Mouse (Mus musculus): ENCODE measurements around the gene Aig1. TPM values are rescaled to one million over a fixed set of nuclear protein-coding genes. Genes with fewer than 3 reads are reported as not detected.

Gene Aig1
- polyA plus RNA-seq, 1 experiment from 2014 or later, result 14.0 TPM

- Histone ChIP-seq H3K27me3 (no peaks in the 10 kb centered on the region), H3K4me2 (no peak overlapping the region), H3K36me3 (no peaks in the 10 kb centered on the region), H3K4me1 (replicated peaks) (no peaks in the 10 kb centered on the region), H3K4me3 (replicated peaks) (no peak overlapping the region), H3K27ac (no peak overlapping the region), H3K9ac (replicated peaks) (no peak overlapping the region), H3K9me3 (no peaks in the 10 kb centered on the region)
- 91% methylated on average over 7 of the region's 7 CpGs for WGBS
- no peak for ATAC-seq (ENCODE audit: insufficient number of reproducible peaks, insufficient read depth, low FRiP score, low TSS enrichment, low read depth)
Measured at GRCm38 (mm10) chr10:13674304-13675032, 194.3 kb downstream of the Aig1 start.

GRCm38 (mm10) chr10:13667166-13667696 is 201.5 kb downstream of the Aig1 start:
- no peak overlapping the region for H3K4me2 ChIP-seq
- no peak overlapping the region for H3K4me3 ChIP-seq (replicated peaks)
- H3K27me3 ChIP-seq, result no peaks in the 10 kb centered on the region
- ATAC-seq (ENCODE audit: insufficient number of reproducible peaks, insufficient read depth, low FRiP score, low TSS enrichment, low read depth), result no peak
- H3K9me3 ChIP-seq, result no peaks in the 10 kb centered on the region
- peaks cover 8% of the 10 kb centered on the region; the same call in 1 of the 2 replicates for H3K4me1 ChIP-seq (replicated peaks)
- no peak overlapping the region for H3K9ac ChIP-seq (replicated peaks)
- WGBS, result 32% methylated on average over 10 of the region's 10 CpGs
- no peaks in the 10 kb centered on the region for H3K36me3 ChIP-seq
- H3K27ac ChIP-seq, result no peak overlapping the region

GRCm38 (mm10) chr10:13663476-13663875 is 205.3 kb downstream of the Aig1 start:
- Histone ChIP-seq H3K9me3 (no peaks in the 10 kb centered on the region), H3K4me3 (replicated peaks) (no peak overlapping the region), H3K4me1 (replicated peaks) (peaks cover 8% of the 10 kb centered on the region; the same call in 1 of the 2 replicates), H3K9ac (replicated peaks) (no peak overlapping the region), H3K36me3 (no peaks in the 10 kb centered on the region), H3K4me2 (no peak overlapping the region), H3K27ac (no peak overlapping the region), H3K27me3 (no peaks in the 10 kb centered on the region)
- no peak for ATAC-seq (ENCODE audit: insufficient number of reproducible peaks, insufficient read depth, low FRiP score, low TSS enrichment, low read depth)

GRCm38 (mm10) chr10:13659778-13660177 is 209.0 kb downstream of the Aig1 start:
- 45% methylated on average over 2 of the region's 2 CpGs for WGBS
- Histone ChIP-seq H3K4me1 (replicated peaks) (no peaks in the 10 kb centered on the region), H3K9ac (replicated peaks) (no peak overlapping the region), H3K27me3 (no peaks in the 10 kb centered on the region), H3K36me3 (no peaks in the 10 kb centered on the region), H3K4me3 (replicated peaks) (no peak overlapping the region), H3K4me2 (no peak overlapping the region), H3K9me3 (no peaks in the 10 kb centered on the region), H3K27ac (no peak overlapping the region)
- no peak for ATAC-seq (ENCODE audit: insufficient number of reproducible peaks, insufficient read depth, low FRiP score, low TSS enrichment, low read depth)

- Histone ChIP-seq H3K9me3 (no peaks in the 10 kb centered on the region), H3K36me3 (no peaks in the 10 kb centered on the region), H3K27ac (no peak overlapping the region), H3K27me3 (no peaks in the 10 kb centered on the region), H3K4me1 (replicated peaks) (peaks cover 6% of the 10 kb centered on the region; the same call in 1 of the 2 replicates), H3K4me2 (no peak overlapping the region), H3K4me3 (replicated peaks) (no peak overlapping the region), H3K9ac (replicated peaks) (no peak overlapping the region)
- no peak for ATAC-seq (ENCODE audit: insufficient number of reproducible peaks, insufficient read depth, low FRiP score, low TSS enrichment, low read depth)
- 75% methylated on average over 10 of the region's 10 CpGs for WGBS
Measured at GRCm38 (mm10) chr10:13653739-13654462, 214.9 kb downstream of the Aig1 start.

GRCm38 (mm10) chr10:13653326-13653725 is 215.5 kb downstream of the Aig1 start:
- Histone ChIP-seq H3K27ac (no peak overlapping the region), H3K4me2 (no peak overlapping the region), H3K36me3 (no peaks in the 10 kb centered on the region), H3K4me3 (replicated peaks) (no peak overlapping the region), H3K4me1 (replicated peaks) (peaks cover 6% of the 10 kb centered on the region; the same call in 1 of the 2 replicates), H3K9me3 (no peaks in the 10 kb centered on the region), H3K27me3 (no peaks in the 10 kb centered on the region), H3K9ac (replicated peaks) (no peak overlapping the region)
- WGBS, result 59% methylated on average over 7 of the region's 7 CpGs
- ATAC-seq (ENCODE audit: insufficient number of reproducible peaks, insufficient read depth, low FRiP score, low TSS enrichment, low read depth), result no peak

GRCm38 (mm10) chr10:13652061-13652460 is 216.7 kb downstream of the Aig1 start:
- Histone ChIP-seq H3K4me1 (replicated peaks) (peaks cover 6% of the 10 kb centered on the region; the same call in 1 of the 2 replicates), H3K9ac (replicated peaks) (no peak overlapping the region), H3K4me3 (replicated peaks) (no peak overlapping the region), H3K27ac (no peak overlapping the region), H3K9me3 (no peaks in the 10 kb centered on the region), H3K36me3 (no peaks in the 10 kb centered on the region), H3K4me2 (no peak overlapping the region), H3K27me3 (no peaks in the 10 kb centered on the region)
- WGBS, result 91% methylated on average over 4 of the region's 4 CpGs
- ATAC-seq (ENCODE audit: insufficient number of reproducible peaks, insufficient read depth, low FRiP score, low TSS enrichment, low read depth), result no peak

GRCm38 (mm10) chr10:13641750-13642149 is 227.0 kb downstream of the Aig1 start:
- H3K27me3 ChIP-seq, result no peaks in the 10 kb centered on the region
- H3K9ac ChIP-seq (replicated peaks), result no peak overlapping the region
- H3K36me3 ChIP-seq, result no peaks in the 10 kb centered on the region
- H3K4me3 ChIP-seq (replicated peaks), result no peak overlapping the region
- no peaks in the 10 kb centered on the region for H3K9me3 ChIP-seq
- no peak overlapping the region for H3K27ac ChIP-seq
- no peaks in the 10 kb centered on the region for H3K4me1 ChIP-seq (replicated peaks)
- no peak overlapping the region for H3K4me2 ChIP-seq
- no peak for ATAC-seq (ENCODE audit: insufficient number of reproducible peaks, insufficient read depth, low FRiP score, low TSS enrichment, low read depth)
- WGBS, result 22% methylated on average over 7 of the region's 7 CpGs

- 63% methylated on average over 3 of the region's 3 CpGs for WGBS
Measured at GRCm38 (mm10) chr10:13631796-13632195, 237.0 kb downstream of the Aig1 start.

GRCm38 (mm10) chr10:13623735-13624134 is 245.0 kb downstream of the Aig1 start:
- H3K9ac ChIP-seq (replicated peaks), result no peak overlapping the region
- no peak overlapping the region for H3K4me2 ChIP-seq
- H3K27me3 ChIP-seq, result no peaks in the 10 kb centered on the region
- no peaks in the 10 kb centered on the region for H3K4me1 ChIP-seq (replicated peaks)
- H3K27ac ChIP-seq, result no peak overlapping the region
- H3K9me3 ChIP-seq, result no peaks in the 10 kb centered on the region
- H3K36me3 ChIP-seq, result no peaks in the 10 kb centered on the region
- WGBS, result 75% methylated on average over 5 of the region's 5 CpGs
- no peak overlapping the region for H3K4me3 ChIP-seq (replicated peaks)
- no peak for ATAC-seq (ENCODE audit: insufficient number of reproducible peaks, insufficient read depth, low FRiP score, low TSS enrichment, low read depth)

More at GRCm38 (mm10) chr10:13631796-13632195, 237.0 kb downstream of the Aig1 start:
- H3K9me3 ChIP-seq, result no peaks in the 10 kb centered on the region
- H3K27me3 ChIP-seq, result no peaks in the 10 kb centered on the region
- no peak overlapping the region for H3K27ac ChIP-seq
- no peak for ATAC-seq (ENCODE audit: insufficient number of reproducible peaks, insufficient read depth, low FRiP score, low TSS enrichment, low read depth)
- no peak overlapping the region for H3K9ac ChIP-seq (replicated peaks)
- H3K36me3 ChIP-seq, result no peaks in the 10 kb centered on the region
- no peak overlapping the region for H3K4me3 ChIP-seq (replicated peaks)
- no peak overlapping the region for H3K4me2 ChIP-seq
- H3K4me1 ChIP-seq (replicated peaks), result no peaks in the 10 kb centered on the region

- no peak overlapping the region for H3K9ac ChIP-seq (replicated peaks)
- no peaks in the 10 kb centered on the region for H3K36me3 ChIP-seq
- WGBS, result 65% methylated on average over 2 of the region's 2 CpGs
- no peaks in the 10 kb centered on the region for H3K27me3 ChIP-seq
- H3K4me1 ChIP-seq (replicated peaks), result no peaks in the 10 kb centered on the region
- no peak overlapping the region for H3K27ac ChIP-seq
- H3K9me3 ChIP-seq, result no peaks in the 10 kb centered on the region
- H3K4me3 ChIP-seq (replicated peaks), result no peak overlapping the region
- no peak for ATAC-seq (ENCODE audit: insufficient number of reproducible peaks, insufficient read depth, low FRiP score, low TSS enrichment, low read depth)
- H3K4me2 ChIP-seq, result no peak overlapping the region
Measured at GRCm38 (mm10) chr10:13600926-13601325, 267.9 kb downstream of the Aig1 start.
